Mouse (Mus musculus): ENCODE data around the gene Epha6. TPM values are rescaled to one million over a fixed set of nuclear protein-coding genes. Genes with fewer than 3 reads are reported as not detected.

Gene Epha6
- polyA plus RNA-seq, 1 experiment from 2014 or later, result not detected

- TF ChIP-seq CTCF (IDR thresholded peaks at IDR 0.05; ENCODE audit: low read depth), result no peak
- H3K27ac ChIP-seq (ENCODE audit: low read depth), result no peak overlapping the region
- H3K27me3 ChIP-seq (ENCODE audit: insufficient read depth, low read length), result no peaks in the 10 kb centered on the region
- H3K4me2 ChIP-seq, result no peak overlapping the region
- no peaks in the 10 kb centered on the region for H3K36me3 ChIP-seq (ENCODE audit: insufficient read depth)
- ATAC-seq (ENCODE audit: insufficient read depth), result no peak
- whole genome bisulfite sequencing, result 81% methylated on average over 3 of the region's 3 CpGs
- H3K4me1 ChIP-seq (ENCODE audit: insufficient read depth), result no peaks in the 10 kb centered on the region
- no peak overlapping the region for H3K9ac ChIP-seq
- H3K4me3 ChIP-seq (ENCODE audit: low read depth, low read length), result no peak overlapping the region
- no peaks in the 10 kb centered on the region for H3K9me3 ChIP-seq (ENCODE audit: low read depth, low read length)
- DNase-seq, result no peak
Measured at GRCm38 (mm10) chr16:60086976-60087375, 518.4 kb downstream of the Epha6 start.

- Histone ChIP-seq H3K9me3 (ENCODE audit: low read depth, low read length) (no peaks in the 10 kb centered on the region), H3K27me3 (ENCODE audit: insufficient read depth, low read length) (no peaks in the 10 kb centered on the region), H3K27ac (ENCODE audit: low read depth) (no peak overlapping the region), H3K36me3 (ENCODE audit: insufficient read depth) (no peaks in the 10 kb centered on the region), H3K9ac (no peak overlapping the region), H3K4me1 (ENCODE audit: insufficient read depth) (no peaks in the 10 kb centered on the region), H3K4me2 (no peak overlapping the region), H3K4me3 (ENCODE audit: low read depth, low read length) (no peak overlapping the region)
- no peak for DNase-seq
- 80% methylated on average over 10 of the region's 10 CpGs for WGBS
- ATAC-seq (ENCODE audit: insufficient read depth), result no peak
- no peak for TF ChIP-seq CTCF (IDR thresholded peaks at IDR 0.05; ENCODE audit: low read depth)
Measured at GRCm38 (mm10) chr16:60070457-60071112, 534.7 kb downstream of the Epha6 start.

- Histone ChIP-seq H3K9me3 (ENCODE audit: low read depth, low read length) (no peaks in the 10 kb centered on the region), H3K4me3 (ENCODE audit: low read depth, low read length) (no peak overlapping the region), H3K36me3 (ENCODE audit: insufficient read depth) (no peaks in the 10 kb centered on the region), H3K27ac (ENCODE audit: low read depth) (no peak overlapping the region), H3K4me1 (ENCODE audit: insufficient read depth) (no peaks in the 10 kb centered on the region), H3K4me2 (no peak overlapping the region), H3K27me3 (ENCODE audit: insufficient read depth, low read length) (no peaks in the 10 kb centered on the region), H3K9ac (no peak overlapping the region)
- WGBS, result 71% methylated on average over 1 of the region's 1 CpGs
- no peak for DNase-seq
- TF ChIP-seq CTCF (IDR thresholded peaks at IDR 0.05; ENCODE audit: low read depth), result no peak
- no peak for ATAC-seq (ENCODE audit: insufficient read depth)
Measured at GRCm38 (mm10) chr16:60043809-60044208, 561.5 kb downstream of the Epha6 start.

- H3K4me2 ChIP-seq, result no peak overlapping the region
- H3K4me3 ChIP-seq (ENCODE audit: low read depth, low read length), result no peak overlapping the region
- no peaks in the 10 kb centered on the region for H3K4me1 ChIP-seq (ENCODE audit: insufficient read depth)
- no peak overlapping the region for H3K9ac ChIP-seq
- H3K27me3 ChIP-seq (ENCODE audit: insufficient read depth, low read length), result no peaks in the 10 kb centered on the region
- WGBS, result 67% methylated on average over 1 of the region's 1 CpGs
- no peak for TF ChIP-seq CTCF (IDR thresholded peaks at IDR 0.05; ENCODE audit: low read depth)
- H3K9me3 ChIP-seq (ENCODE audit: low read depth, low read length), result no peaks in the 10 kb centered on the region
- H3K36me3 ChIP-seq (ENCODE audit: insufficient read depth), result no peaks in the 10 kb centered on the region
- no peak for ATAC-seq (ENCODE audit: insufficient read depth)
- no peak overlapping the region for H3K27ac ChIP-seq (ENCODE audit: low read depth)
- no peak for DNase-seq
Measured at GRCm38 (mm10) chr16:60028381-60028780, 577.0 kb downstream of the Epha6 start.

GRCm38 (mm10) chr16:60006857-60007568 lies 598.3 kb downstream of the Epha6 start:
- no peaks in the 10 kb centered on the region for H3K4me1 ChIP-seq (ENCODE audit: insufficient read depth)
- H3K4me2 ChIP-seq, result no peak overlapping the region
- WGBS, result 72% methylated on average over 2 of the region's 2 CpGs
- H3K27ac ChIP-seq (ENCODE audit: low read depth), result no peak overlapping the region
- ATAC-seq (ENCODE audit: insufficient read depth), result no peak
- H3K36me3 ChIP-seq (ENCODE audit: insufficient read depth), result no peaks in the 10 kb centered on the region
- TF ChIP-seq CTCF (IDR thresholded peaks at IDR 0.05; ENCODE audit: low read depth), result no peak
- no peaks in the 10 kb centered on the region for H3K27me3 ChIP-seq (ENCODE audit: insufficient read depth, low read length)
- no peak for DNase-seq
- H3K4me3 ChIP-seq (ENCODE audit: low read depth, low read length), result no peak overlapping the region
- H3K9ac ChIP-seq, result no peak overlapping the region
- H3K9me3 ChIP-seq (ENCODE audit: low read depth, low read length), result no peaks in the 10 kb centered on the region

- H3K27me3 ChIP-seq (ENCODE audit: insufficient read depth, low read length), result no peaks in the 10 kb centered on the region
- H3K36me3 ChIP-seq (ENCODE audit: insufficient read depth), result no peaks in the 10 kb centered on the region
- H3K4me2 ChIP-seq, result no peak overlapping the region
- DNase-seq, result no peak
- no peak overlapping the region for H3K27ac ChIP-seq (ENCODE audit: low read depth)
- WGBS, result 58% methylated on average over 4 of the region's 4 CpGs
- ATAC-seq (ENCODE audit: insufficient read depth), result no peak
- no peak for TF ChIP-seq CTCF (IDR thresholded peaks at IDR 0.05; ENCODE audit: low read depth)
- no peak overlapping the region for H3K4me3 ChIP-seq (ENCODE audit: low read depth, low read length)
- H3K9ac ChIP-seq, result no peak overlapping the region
- H3K4me1 ChIP-seq (ENCODE audit: insufficient read depth), result no peaks in the 10 kb centered on the region
- no peaks in the 10 kb centered on the region for H3K9me3 ChIP-seq (ENCODE audit: low read depth, low read length)
Measured at GRCm38 (mm10) chr16:59969816-59970215, 635.5 kb downstream of the Epha6 start.

GRCm38 (mm10) chr16:59955731-59956130 lies 649.6 kb downstream of the Epha6 start:
- WGBS, result 73% methylated on average over 2 of the region's 2 CpGs
- no peak for ATAC-seq (ENCODE audit: insufficient read depth)

More at GRCm38 (mm10) chr16:59955731-59956130, 649.6 kb downstream of the Epha6 start:
- no peak for TF ChIP-seq CTCF (IDR thresholded peaks at IDR 0.05; ENCODE audit: low read depth)
- no peak for DNase-seq
- no peaks in the 10 kb centered on the region for H3K36me3 ChIP-seq (ENCODE audit: insufficient read depth)
- H3K4me2 ChIP-seq, result no peak overlapping the region
- H3K27ac ChIP-seq (ENCODE audit: low read depth), result no peak overlapping the region
- no peaks in the 10 kb centered on the region for H3K4me1 ChIP-seq (ENCODE audit: insufficient read depth)
- H3K9ac ChIP-seq, result no peak overlapping the region
- H3K9me3 ChIP-seq (ENCODE audit: low read depth, low read length), result no peaks in the 10 kb centered on the region
- no peaks in the 10 kb centered on the region for H3K27me3 ChIP-seq (ENCODE audit: insufficient read depth, low read length)
- no peak overlapping the region for H3K4me3 ChIP-seq (ENCODE audit: low read depth, low read length)

All from lung, embryonic 14.5 days (tissue).